Mouse (Mus musculus) brain, embryonic 14.5 days (tissue): Measurements from ENCODE around the gene Camsap3.

ENCODE experiments used
- CTCF ChIP-seq: fragments of 200-500 bp; IDR thresholded peaks from 2 replicates; pipeline ENCODE4 v1.5.1; 2012; ENCODE audit warnings: inconsistent platforms, mild to moderate bottlenecking, moderate library complexity, borderline replicate concordance; ENCODE audit not compliant: insufficient read depth, insufficient read length; ENCODE audit errors: extremely low read depth
- POLR2A ChIP-seq: fragments of 200-500 bp; IDR thresholded peaks from 2 replicates; pipeline ENCODE4 v1.6.1; 2012; ENCODE audit warnings: mild to moderate bottlenecking, inconsistent platforms, borderline replicate concordance; ENCODE audit not compliant: poor library complexity, insufficient read depth, insufficient read length, severe bottlenecking; ENCODE audit errors: extremely low read depth

GRCm38 (mm10) chr8:3603439-3603838, 16.3 kb downstream of the Camsap3 start:
- TF ChIP-seq CTCF = no peak
- no peak for TF ChIP-seq POLR2A
